Mouse (Mus musculus) stomach, postnatal 0 days (tissue): ENCODE measurements around the gene Pogz.

Experiments used
- CTCF ChIP-seq: IDR thresholded peaks from 2 replicates; pipeline ENCODE4 v1.5.1; 2016; ENCODE audit warnings: antibody characterized with exemption, low read depth, mild to moderate bottlenecking, moderate library complexity
- EP300 ChIP-seq: optimal IDR thresholded peaks from 2 replicates; pipeline ENCODE3; 2016; ENCODE audit warnings: antibody characterized with exemption

- TF ChIP-seq EP300, result no peak
- TF ChIP-seq CTCF, result no peak
Measured at GRCm38 (mm10) chr3:94924688-94925087, 87.3 kb downstream of the Pogz start.
